Mouse (Mus musculus): ENCODE data around the gene Gng7. TPM values are rescaled to one million over a fixed set of nuclear protein-coding genes. Genes with fewer than 3 reads are reported as not detected.
A peak's percentile ranks its signal among the peaks of the same experiment; 100 is the strongest.

Gng7 gene
- polyA plus RNA-seq, 1 experiment from 2014 or later = 5.7 TPM

DNA sequence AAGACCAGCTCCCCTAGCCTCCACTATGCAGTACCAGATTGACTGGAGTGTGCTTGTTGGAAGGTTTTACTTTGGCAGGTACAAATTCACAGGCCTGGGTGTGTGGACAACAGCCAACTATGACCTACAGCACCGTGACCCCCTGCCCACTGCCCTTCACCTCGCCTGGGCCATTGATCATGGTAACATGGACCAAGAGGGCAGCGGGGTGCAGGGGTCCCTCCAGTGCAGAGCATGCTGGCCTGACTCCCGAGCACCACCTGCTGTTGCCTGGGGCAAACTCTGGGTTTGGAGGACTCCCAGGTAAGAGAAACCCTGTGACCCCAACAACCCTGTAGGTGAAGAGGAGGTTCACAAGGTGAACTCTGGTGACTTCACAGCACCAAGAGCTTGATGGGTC lies 57.0 kb downstream of the Gng7 start:
- Histone ChIP-seq H3K27me3 (ENCODE audit: insufficient read depth, low read length) (no peaks in the 10 kb centered on the region), H3K9me3 (ENCODE audit: low read depth, low read length) (no peaks in the 10 kb centered on the region), H3K4me2 (no peak overlapping the region), H3K36me3 (ENCODE audit: insufficient read depth) (no peaks in the 10 kb centered on the region), H3K27ac (ENCODE audit: low read depth) (no peak overlapping the region), H3K4me3 (ENCODE audit: low read depth, low read length) (no peak overlapping the region), H3K9ac (no peak overlapping the region), H3K4me1 (ENCODE audit: insufficient read depth) (peaks cover 27% of the 10 kb centered on the region)
- ATAC-seq (ENCODE audit: insufficient read depth) (no peak), DNase-seq (no peak)
- 76% methylated on average over 4 of the region's 4 CpGs for WGBS
- no peak for TF ChIP-seq CTCF (IDR thresholded peaks at IDR 0.05; ENCODE audit: low read depth)

DNA sequence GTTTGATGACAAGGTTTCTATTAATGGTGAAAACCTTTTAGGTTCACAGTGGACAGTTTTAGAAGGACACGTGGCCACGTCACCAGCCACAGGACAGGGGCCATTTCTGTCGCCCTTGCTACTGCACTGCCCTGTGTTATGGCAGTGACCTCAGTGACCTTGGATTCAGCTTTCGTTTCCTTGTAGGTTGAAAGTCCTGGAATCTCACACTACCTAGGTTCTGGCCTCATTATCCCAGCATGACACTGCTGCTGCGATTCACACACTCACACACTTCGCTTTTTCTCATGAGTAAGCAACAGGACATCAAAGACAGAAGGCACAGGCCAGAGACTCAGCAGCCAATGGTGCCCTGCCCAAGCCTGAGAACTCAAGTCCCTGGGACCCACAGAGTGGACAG lies 57.8 kb downstream of the Gng7 start:
- ATAC-seq (ENCODE audit: insufficient read depth) (no peak), DNase-seq (no peak)
- H3K27ac ChIP-seq (ENCODE audit: low read depth) = no peak overlapping the region
- H3K36me3 ChIP-seq (ENCODE audit: insufficient read depth) = no peaks in the 10 kb centered on the region
- H3K4me3 ChIP-seq (ENCODE audit: low read depth, low read length) = no peak overlapping the region
- H3K9me3 ChIP-seq (ENCODE audit: low read depth, low read length) = no peaks in the 10 kb centered on the region
- no peak overlapping the region for H3K4me2 ChIP-seq
- no peak overlapping the region for H3K9ac ChIP-seq
- H3K27me3 ChIP-seq (ENCODE audit: insufficient read depth, low read length) = no peaks in the 10 kb centered on the region
- TF ChIP-seq CTCF (IDR thresholded peaks at IDR 0.05; ENCODE audit: low read depth) = no peak
- H3K4me1 ChIP-seq (ENCODE audit: insufficient read depth) = peaks cover 19% of the 10 kb centered on the region
- WGBS = 75% methylated on average over 6 of the region's 6 CpGs

DNA sequence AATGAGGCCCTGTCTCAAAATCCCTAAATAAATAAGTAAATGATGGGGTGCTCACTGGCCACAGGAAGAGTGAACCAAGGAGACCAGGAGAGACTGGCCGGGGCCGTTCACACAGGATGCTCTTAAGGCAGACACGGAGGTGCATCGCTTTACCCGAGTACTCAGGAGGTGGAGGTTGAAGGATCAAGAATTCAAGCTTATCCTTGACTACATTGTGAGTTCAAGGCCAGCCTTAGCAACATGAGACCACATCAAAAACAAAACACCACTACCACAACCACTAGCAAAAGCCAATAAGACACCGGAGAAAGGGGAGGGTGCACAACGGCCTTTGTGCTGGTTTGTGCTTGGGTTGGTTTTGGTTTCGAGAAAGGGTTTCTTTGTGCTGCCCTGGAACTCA lies 58.4 kb downstream of the Gng7 start:
- Histone ChIP-seq H3K4me2 (no peak overlapping the region), H3K27me3 (ENCODE audit: insufficient read depth, low read length) (no peaks in the 10 kb centered on the region), H3K4me1 (ENCODE audit: insufficient read depth) (peaks cover 14% of the 10 kb centered on the region), H3K9ac (no peak overlapping the region), H3K27ac (ENCODE audit: low read depth) (no peak overlapping the region), H3K36me3 (ENCODE audit: insufficient read depth) (no peaks in the 10 kb centered on the region), H3K9me3 (ENCODE audit: low read depth, low read length) (no peaks in the 10 kb centered on the region), H3K4me3 (ENCODE audit: low read depth, low read length) (no peak overlapping the region)
- 92% methylated on average over 8 of the region's 8 CpGs for WGBS
- no peak for ATAC-seq (ENCODE audit: insufficient read depth)
- TF ChIP-seq CTCF (IDR thresholded peaks at IDR 0.05; ENCODE audit: low read depth) = no peak
- DNase-seq = no peak

DNA sequence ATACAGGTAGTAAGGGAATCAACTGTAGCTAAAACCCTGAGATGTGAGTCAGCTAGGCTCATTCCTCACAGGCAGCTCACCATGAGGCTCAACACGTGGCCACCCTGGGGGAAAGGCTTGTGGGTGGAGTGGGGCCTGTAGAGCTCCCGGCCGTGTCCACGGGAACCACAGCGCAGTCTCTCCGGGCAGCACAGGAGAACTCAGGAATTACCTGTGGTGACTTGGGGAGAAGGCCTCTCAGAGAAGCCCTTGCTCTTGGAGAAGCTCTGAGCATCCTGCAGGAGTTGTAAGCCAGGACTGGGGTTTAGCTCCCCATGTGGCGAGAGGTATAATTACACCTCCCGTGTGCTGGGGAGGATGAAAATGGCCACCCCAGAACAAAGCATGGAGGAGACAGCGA lies 59.2 kb downstream of the Gng7 start:
- no peaks in the 10 kb centered on the region for H3K36me3 ChIP-seq (ENCODE audit: insufficient read depth)
- no peaks in the 10 kb centered on the region for H3K27me3 ChIP-seq (ENCODE audit: insufficient read depth, low read length)
- H3K9ac ChIP-seq = no peak overlapping the region
- DNase-seq (peak; percentile 88), ATAC-seq (ENCODE audit: insufficient read depth) (peak; percentile 40; the same call in 1 of the 2 replicates)
- WGBS = 18% methylated on average over 9 of the region's 9 CpGs
- H3K4me1 ChIP-seq (ENCODE audit: insufficient read depth) = peaks cover 6% of the 10 kb centered on the region
- no peak overlapping the region for H3K4me2 ChIP-seq
- no peak overlapping the region for H3K4me3 ChIP-seq (ENCODE audit: low read depth, low read length)
- peak overlapping the region; percentile 26; the same call in 1 of the 2 replicates for H3K27ac ChIP-seq (ENCODE audit: low read depth)
- no peaks in the 10 kb centered on the region for H3K9me3 ChIP-seq (ENCODE audit: low read depth, low read length)
- peak; percentile 91 for TF ChIP-seq CTCF (IDR thresholded peaks at IDR 0.05; ENCODE audit: low read depth)

DNA sequence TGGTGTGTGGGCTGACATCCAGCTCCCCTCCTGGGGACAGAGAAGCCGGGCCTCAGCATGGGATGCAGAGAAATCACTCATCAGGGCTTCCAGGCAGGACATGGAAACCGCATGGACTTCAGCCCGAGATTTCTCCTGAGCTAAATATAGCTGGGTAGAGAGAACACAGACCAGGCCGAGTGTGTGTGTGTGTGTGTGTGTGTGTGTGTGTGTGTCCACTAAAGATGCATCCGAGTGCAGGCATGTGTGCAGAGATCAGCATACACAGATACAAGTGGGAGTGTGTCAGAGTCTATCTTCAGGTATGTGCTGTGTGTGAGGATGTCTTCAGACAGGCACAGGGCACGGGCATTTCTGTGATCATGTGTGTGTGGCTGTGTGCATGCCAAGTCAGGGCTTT lies 59.9 kb downstream of the Gng7 start:
- no peaks in the 10 kb centered on the region for H3K9me3 ChIP-seq (ENCODE audit: low read depth, low read length)
- DNase-seq (peak; percentile 53), ATAC-seq (ENCODE audit: insufficient read depth) (peak; percentile 56)
- H3K27ac ChIP-seq (ENCODE audit: low read depth) = peak overlapping the region; percentile 12; the same call in 1 of the 2 replicates
- WGBS = 49% methylated on average over 6 of the region's 6 CpGs
- no peak for TF ChIP-seq CTCF (IDR thresholded peaks at IDR 0.05; ENCODE audit: low read depth)
- no peak overlapping the region for H3K4me3 ChIP-seq (ENCODE audit: low read depth, low read length)
- H3K27me3 ChIP-seq (ENCODE audit: insufficient read depth, low read length) = no peaks in the 10 kb centered on the region
- no peaks in the 10 kb centered on the region for H3K36me3 ChIP-seq (ENCODE audit: insufficient read depth)
- no peak overlapping the region for H3K4me2 ChIP-seq
- no peak overlapping the region for H3K9ac ChIP-seq
- peaks cover 3% of the 10 kb centered on the region for H3K4me1 ChIP-seq (ENCODE audit: insufficient read depth)

DNA sequence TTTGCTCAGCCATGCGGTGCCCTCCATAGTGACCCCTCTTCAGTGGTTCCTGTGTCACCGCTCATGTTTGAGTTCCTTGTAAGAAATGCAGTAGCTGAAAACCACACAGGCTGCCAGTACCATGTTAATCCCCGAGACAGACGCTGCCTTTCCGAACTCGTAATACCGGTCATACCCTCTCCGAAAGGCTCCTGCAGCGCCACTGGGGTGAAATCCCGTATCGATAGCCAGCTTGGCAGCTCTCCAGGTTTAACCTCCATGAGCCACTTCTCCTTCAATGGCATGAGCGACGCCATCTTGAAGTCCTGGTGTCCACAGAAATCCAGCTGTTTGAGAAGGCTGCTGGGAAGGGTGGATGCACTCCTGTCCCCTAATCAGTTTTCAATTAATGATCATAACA lies 60.3 kb downstream of the Gng7 start:
- WGBS = 44% methylated on average over 13 of the region's 13 CpGs
- DNase-seq = peak; percentile 41
- H3K27ac ChIP-seq (ENCODE audit: low read depth) = peak overlapping the region; percentile 12; the same call in 1 of the 2 replicates

DNA sequence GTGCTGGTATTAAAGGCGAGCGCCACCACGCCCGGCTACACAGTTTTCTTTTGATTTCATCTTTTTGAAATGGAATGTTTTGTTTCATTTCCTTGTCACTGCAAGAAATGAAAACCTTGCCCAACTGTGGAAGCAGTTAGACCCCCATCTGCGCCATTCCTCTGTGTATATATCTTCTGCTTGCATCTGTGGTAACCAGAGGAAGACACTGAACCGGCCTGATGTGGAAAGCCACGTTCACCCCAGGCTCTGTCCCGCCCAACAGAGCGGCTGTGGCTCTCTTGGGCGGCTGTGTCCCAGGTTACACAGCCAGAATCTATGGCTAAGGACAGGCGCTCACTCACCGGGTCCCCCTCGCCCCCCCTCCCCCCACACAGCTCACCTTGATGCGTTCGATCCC lies 62.3 kb downstream of the Gng7 start:
- H3K9me3 ChIP-seq (ENCODE audit: low read depth, low read length) = no peaks in the 10 kb centered on the region
- peaks cover 10% of the 10 kb centered on the region for H3K4me1 ChIP-seq (ENCODE audit: insufficient read depth)
- H3K36me3 ChIP-seq (ENCODE audit: insufficient read depth) = no peaks in the 10 kb centered on the region
- H3K27me3 ChIP-seq (ENCODE audit: insufficient read depth, low read length) = no peaks in the 10 kb centered on the region
- ATAC-seq (ENCODE audit: insufficient read depth) (no peak), DNase-seq (no peak)
- no peak overlapping the region for H3K9ac ChIP-seq
- H3K4me2 ChIP-seq = no peak overlapping the region
- H3K4me3 ChIP-seq (ENCODE audit: low read depth, low read length) = no peak overlapping the region
- WGBS = 69% methylated on average over 15 of the region's 15 CpGs
- TF ChIP-seq CTCF (IDR thresholded peaks at IDR 0.05; ENCODE audit: low read depth) = no peak
- no peak overlapping the region for H3K27ac ChIP-seq (ENCODE audit: low read depth)

More for the DNA sequence above, 60.3 kb downstream of the Gng7 start:
- Histone ChIP-seq H3K9me3 (ENCODE audit: low read depth, low read length) (no peaks in the 10 kb centered on the region), H3K4me2 (no peak overlapping the region), H3K9ac (no peak overlapping the region), H3K27me3 (ENCODE audit: insufficient read depth, low read length) (no peaks in the 10 kb centered on the region), H3K4me3 (ENCODE audit: low read depth, low read length) (no peak overlapping the region), H3K4me1 (ENCODE audit: insufficient read depth) (peaks cover 3% of the 10 kb centered on the region), H3K36me3 (ENCODE audit: insufficient read depth) (no peaks in the 10 kb centered on the region)
- ATAC-seq (ENCODE audit: insufficient read depth) = no peak
- TF ChIP-seq CTCF (IDR thresholded peaks at IDR 0.05; ENCODE audit: low read depth) = no peak
